Mouse (Mus musculus) cerebellum, adult 2 months (tissue): ENCODE results near the gene Ap2a2.

Experiments
- CTCF ChIP-seq: fragments of 200-500 bp; IDR thresholded peaks from 2 replicates; pipeline ENCODE4 v1.5.1; 2011; ENCODE audit warnings: low read depth, mild to moderate bottlenecking, control low read depth, low read length, moderate library complexity, borderline replicate concordance; ENCODE audit not compliant: insufficient read depth
- POLR2A ChIP-seq: fragments of 200-500 bp; IDR thresholded peaks from 2 replicates; pipeline ENCODE4 v1.6.1; 2011; ENCODE audit warnings: low read length, control low read depth, borderline replicate concordance; ENCODE audit not compliant: insufficient read depth

- TF ChIP-seq CTCF: no peak
- no peak for TF ChIP-seq POLR2A
Measured at GRCm38 (mm10) chr7:141592096-141592495, 30.1 kb downstream of the Ap2a2 start.
